Mouse (Mus musculus): ENCODE measurements at regions not wholly inside any gene's neighbourhood (a gene's known extent, or its start where the extent isn't known, plus 50 kb on each side); places are given as distances from the start of the nearest gene placed in this dataset.

DNA sequence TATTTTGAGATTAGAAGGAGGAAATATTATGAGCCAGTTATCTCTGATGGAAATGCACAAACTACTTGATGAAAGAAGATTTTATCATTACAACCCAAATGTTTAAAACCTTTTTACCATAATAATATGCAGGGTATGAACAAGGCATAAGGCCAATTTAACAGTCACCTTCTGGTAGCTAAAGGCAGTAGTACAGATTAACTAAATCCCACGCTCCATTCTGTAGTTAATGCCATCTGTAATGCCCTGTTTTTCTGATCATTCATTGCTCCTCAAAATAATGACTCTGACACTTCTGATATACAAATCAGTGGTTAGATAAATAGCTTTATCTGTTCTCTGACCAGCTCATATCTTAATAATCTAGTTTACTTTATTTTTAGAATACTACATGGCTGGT lies 987.8 kb downstream of the Pcdh7 start:
- Histone ChIP-seq H3K36me3 (no peaks in the 10 kb centered on the region), H3K27ac (replicated peaks) (no peak overlapping the region), H3K4me1 (no peaks in the 10 kb centered on the region), H3K9me3 (replicated peaks) (no peaks in the 10 kb centered on the region), H3K4me3 (no peak overlapping the region), H3K27me3 (ENCODE audit: low read depth, poor library complexity, severe bottlenecking) (no peaks in the 10 kb centered on the region)
- DNase-seq (ENCODE audit: low spot score): no peak
- WGBS: 86% methylated on average over 1 of the region's 1 CpGs

DNA sequence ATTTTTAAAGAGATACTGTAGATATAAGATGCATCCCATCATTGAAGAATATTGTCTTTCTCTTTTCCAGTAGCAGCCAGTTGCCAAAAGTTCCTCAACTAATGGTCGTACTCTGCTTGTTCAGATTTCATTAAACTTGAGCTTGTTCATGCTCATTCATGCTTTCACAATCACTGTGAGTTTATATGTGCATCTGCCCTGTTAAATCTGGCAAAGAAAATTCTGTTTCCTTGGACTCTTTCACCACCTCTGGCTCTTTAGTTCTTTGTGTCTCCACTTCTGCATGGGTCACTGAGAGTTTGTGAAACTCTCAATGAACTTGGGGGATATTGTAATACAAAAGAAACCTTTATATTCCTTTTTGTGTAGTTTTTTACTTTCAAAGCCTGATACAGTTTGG lies 994.6 kb downstream of the Pcdh7 start:
- Histone ChIP-seq H3K27ac (replicated peaks) (no peak overlapping the region), H3K4me1 (no peaks in the 10 kb centered on the region), H3K9me3 (replicated peaks) (no peaks in the 10 kb centered on the region), H3K27me3 (ENCODE audit: low read depth, poor library complexity, severe bottlenecking) (no peaks in the 10 kb centered on the region), H3K36me3 (no peaks in the 10 kb centered on the region), H3K4me3 (no peak overlapping the region)
- DNase-seq (ENCODE audit: low spot score): no peak
- WGBS: 79% methylated on average over 1 of the region's 1 CpGs

DNA sequence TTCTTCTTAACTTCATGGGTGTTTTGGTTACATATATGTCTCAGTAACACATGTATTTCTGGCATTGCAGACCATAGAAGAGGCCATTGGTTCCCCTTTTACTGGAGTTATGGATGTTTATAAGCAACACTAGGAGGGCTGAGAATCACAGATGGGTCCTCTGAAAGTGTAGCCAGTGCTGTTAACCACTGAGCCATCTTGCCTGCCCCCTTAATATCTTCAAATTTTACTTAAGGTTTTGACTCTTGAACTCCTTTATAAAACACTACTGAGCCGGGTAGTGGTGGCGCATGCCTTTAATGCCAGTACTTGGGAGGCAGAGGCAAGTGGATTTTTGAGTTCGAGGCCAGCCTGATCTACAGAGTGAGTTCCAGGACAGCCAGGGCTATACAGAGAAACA lies 1015.6 kb downstream of the Pcdh7 start:
- H3K9me3 ChIP-seq (replicated peaks): no peaks in the 10 kb centered on the region
- WGBS: 96% methylated on average over 3 of the region's 3 CpGs
- no peaks in the 10 kb centered on the region for H3K27me3 ChIP-seq (ENCODE audit: low read depth, poor library complexity, severe bottlenecking)
- H3K36me3 ChIP-seq: no peaks in the 10 kb centered on the region
- DNase-seq (ENCODE audit: low spot score): no peak
- no peak overlapping the region for H3K4me3 ChIP-seq
- no peaks in the 10 kb centered on the region for H3K4me1 ChIP-seq
- no peak overlapping the region for H3K27ac ChIP-seq (replicated peaks)

- Histone ChIP-seq H3K27me3 (ENCODE audit: low read depth, poor library complexity, severe bottlenecking) (no peaks in the 10 kb centered on the region), H3K27ac (replicated peaks) (no peak overlapping the region), H3K9me3 (replicated peaks) (no peaks in the 10 kb centered on the region), H3K4me1 (no peaks in the 10 kb centered on the region), H3K36me3 (no peaks in the 10 kb centered on the region), H3K4me3 (no peak overlapping the region)
- DNase-seq (ENCODE audit: low spot score): peak; percentile 12
- 85% methylated on average over 2 of the region's 2 CpGs for WGBS
These were observed 1016.2 kb downstream of the Pcdh7 start for GRCm38 (mm10) chr5:58733961-58734360.

DNA sequence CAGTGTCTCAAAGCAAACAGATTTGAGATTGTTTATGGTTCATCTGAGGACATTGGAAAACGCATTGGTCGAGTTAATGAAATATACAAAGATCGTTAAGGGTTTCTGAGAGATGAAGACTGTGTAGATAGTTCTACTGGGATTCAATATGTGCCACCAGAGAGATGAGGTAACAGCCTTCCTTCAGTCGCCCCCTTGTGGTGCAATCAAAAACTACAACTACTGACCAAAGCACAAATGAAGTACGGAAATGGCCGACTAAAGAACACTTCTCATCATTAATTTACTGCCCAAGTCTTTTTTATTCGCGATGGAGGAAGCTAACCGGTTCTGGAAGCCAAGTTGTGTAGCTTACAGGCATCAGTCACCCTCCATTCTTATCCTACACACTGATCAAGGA lies 1018.8 kb downstream of the Pcdh7 start:
- H3K4me3 ChIP-seq: no peak overlapping the region
- H3K27me3 ChIP-seq (ENCODE audit: low read depth, poor library complexity, severe bottlenecking): no peaks in the 10 kb centered on the region
- H3K27ac ChIP-seq (replicated peaks): no peak overlapping the region
- no peaks in the 10 kb centered on the region for H3K36me3 ChIP-seq
- 60% methylated on average over 9 of the region's 9 CpGs for WGBS
- no peaks in the 10 kb centered on the region for H3K9me3 ChIP-seq (replicated peaks)
- H3K4me1 ChIP-seq: no peaks in the 10 kb centered on the region
- DNase-seq (ENCODE audit: low spot score): peak; percentile 46

GRCm38 (mm10) chr5:58737264-58737883 lies 1019.6 kb downstream of the Pcdh7 start:
- WGBS: 91% methylated on average over 4 of the region's 4 CpGs
- Histone ChIP-seq H3K4me3 (no peak overlapping the region), H3K27me3 (ENCODE audit: low read depth, poor library complexity, severe bottlenecking) (no peaks in the 10 kb centered on the region), H3K27ac (replicated peaks) (no peak overlapping the region), H3K4me1 (no peaks in the 10 kb centered on the region), H3K9me3 (replicated peaks) (no peaks in the 10 kb centered on the region), H3K36me3 (no peaks in the 10 kb centered on the region)
- no peak for DNase-seq (ENCODE audit: low spot score)

DNA sequence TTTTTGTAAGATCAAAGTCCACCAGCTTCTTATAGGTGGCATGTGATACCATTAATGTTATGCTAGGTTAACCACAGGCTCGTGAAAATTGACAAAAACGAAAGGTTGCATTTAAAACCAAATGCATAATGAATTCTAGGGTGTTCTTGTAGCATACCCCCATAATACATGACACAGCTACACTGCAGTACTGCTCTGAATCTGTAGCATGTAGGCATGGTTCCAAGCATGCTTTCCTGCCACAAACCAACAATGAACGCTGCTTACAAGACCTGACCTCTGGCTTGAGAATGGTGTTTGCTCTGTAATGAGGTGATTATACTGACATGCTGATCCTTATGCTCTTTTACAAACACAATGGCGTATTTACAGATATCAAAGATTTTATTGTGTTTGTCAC lies 1020.3 kb downstream of the Pcdh7 start:
- H3K36me3 ChIP-seq: no peaks in the 10 kb centered on the region
- DNase-seq (ENCODE audit: low spot score): no peak
- no peak overlapping the region for H3K27ac ChIP-seq (replicated peaks)
- no peaks in the 10 kb centered on the region for H3K4me1 ChIP-seq
- no peaks in the 10 kb centered on the region for H3K27me3 ChIP-seq (ENCODE audit: low read depth, poor library complexity, severe bottlenecking)
- H3K9me3 ChIP-seq (replicated peaks): no peaks in the 10 kb centered on the region
- 86% methylated on average over 4 of the region's 4 CpGs for WGBS
- H3K4me3 ChIP-seq: no peak overlapping the region

- no peaks in the 10 kb centered on the region for H3K27me3 ChIP-seq (ENCODE audit: low read depth, poor library complexity, severe bottlenecking)
- no peaks in the 10 kb centered on the region for H3K9me3 ChIP-seq (replicated peaks)
- H3K4me3 ChIP-seq: no peak overlapping the region
- whole genome bisulfite sequencing: 80% methylated on average over 1 of the region's 1 CpGs
- no peaks in the 10 kb centered on the region for H3K36me3 ChIP-seq
- DNase-seq (ENCODE audit: low spot score): no peak
- H3K27ac ChIP-seq (replicated peaks): no peak overlapping the region
- no peaks in the 10 kb centered on the region for H3K4me1 ChIP-seq
These were observed 1023.0 kb downstream of the Pcdh7 start for GRCm38 (mm10) chr5:58740759-58741158.

- 17% methylated on average over 6 of the region's 6 CpGs for WGBS
These were observed 1029.9 kb downstream of the Pcdh7 start for GRCm38 (mm10) chr5:58747684-58748083.

GRCm38 (mm10) chr5:58751777-58752176 lies 1034.0 kb downstream of the Pcdh7 start:
- Histone ChIP-seq H3K27ac (replicated peaks) (no peak overlapping the region), H3K36me3 (no peaks in the 10 kb centered on the region), H3K4me3 (no peak overlapping the region), H3K27me3 (ENCODE audit: low read depth, poor library complexity, severe bottlenecking) (no peaks in the 10 kb centered on the region), H3K4me1 (peaks cover 10% of the 10 kb centered on the region), H3K9me3 (replicated peaks) (no peaks in the 10 kb centered on the region)
- 77% methylated on average over 6 of the region's 6 CpGs for WGBS
- DNase-seq (ENCODE audit: low spot score): no peak

More at GRCm38 (mm10) chr5:58747684-58748083, 1029.9 kb downstream of the Pcdh7 start:
- Histone ChIP-seq H3K36me3 (no peaks in the 10 kb centered on the region), H3K4me3 (no peak overlapping the region), H3K27ac (replicated peaks) (no peak overlapping the region), H3K4me1 (peaks cover 10% of the 10 kb centered on the region), H3K9me3 (replicated peaks) (no peaks in the 10 kb centered on the region), H3K27me3 (ENCODE audit: low read depth, poor library complexity, severe bottlenecking) (no peaks in the 10 kb centered on the region)
- DNase-seq (ENCODE audit: low spot score): peak; percentile 11

Measured in midbrain, embryonic 10.5 days (tissue).